Comparison of ENCODE assay signal across 25 mouse cellular contexts in genomic region chr8:117747886-117748730, GRCm38 (mm10). TPM values are rescaled to one million over a fixed set of nuclear protein-coding genes. Genes with fewer than 3 reads are reported as not detected.
DNase-seq lines count a peak whose midpoint lies in the region; ATAC-seq and TF ChIP-seq lines count a peak whose summit lies in the region.
"Had no signal": no experiment of that assay in that cellular context is flagged by ENCODE, and none has a peak within 500 bp of the region (broad histone marks: within the 10 kb centered on the region; RNA-seq: fewer than 3 reads in every experiment).

No protein-coding gene starts in this region.

- 65% methylated on average over 9 of the region's 9 CpGs for WGBS in intestine, embryonic 15.5 days
- 63% methylated on average over 8 of the region's 9 CpGs for WGBS in intestine, postnatal 0 days
- 70% methylated on average over 8 of the region's 9 CpGs for WGBS in stomach, postnatal 0 days

- no peak for TF ChIP-seq CTCF in intestine, postnatal 0 days (IDR thresholded peaks at IDR 0.05; ENCODE audit: low read depth)
- TF ChIP-seq CTCF in stomach, postnatal 0 days (IDR thresholded peaks at IDR 0.05; ENCODE audit: low read depth) = no peak

- H3K9me3 ChIP-seq in intestine, embryonic 15.5 days = no peaks in the 10 kb centered on the region
- no peaks in the 10 kb centered on the region for H3K9me3 ChIP-seq in intestine, postnatal 0 days (ENCODE audit: control insufficient read depth)
- no peaks in the 10 kb centered on the region for H3K9me3 ChIP-seq in stomach, postnatal 0 days (ENCODE audit: control insufficient read depth, low read length)
- H3K9me3 ChIP-seq: embryonic facial prominence, embryonic 15.5 days; heart, embryonic 10.5 days; hindbrain, embryonic 10.5 days; midbrain, embryonic 15.5 days; neural tube, embryonic 15.5 days had no signal

- no peak for TF ChIP-seq EP300 in stomach, postnatal 0 days (optimal IDR thresholded peaks at IDR 0.05)

- no peak overlapping the region for H3K4me3 ChIP-seq in intestine, embryonic 15.5 days (replicated peaks)
- H3K4me3 ChIP-seq in intestine, postnatal 0 days (ENCODE audit: low read depth, low read length) = no peak overlapping the region
- no peak overlapping the region for H3K4me3 ChIP-seq in stomach, postnatal 0 days (ENCODE audit: low read depth, low read length)
- H3K4me3 ChIP-seq: embryonic facial prominence, embryonic 15.5 days; heart, embryonic 10.5 days; hindbrain, embryonic 10.5 days; layer of hippocampus, adult 2 months; midbrain, embryonic 15.5 days; neural tube, embryonic 15.5 days had no signal

- H3K9ac ChIP-seq in intestine, embryonic 15.5 days = no peak overlapping the region
- no peak overlapping the region for H3K9ac ChIP-seq in intestine, postnatal 0 days (ENCODE audit: low read depth, low read length)
- H3K9ac ChIP-seq in stomach, postnatal 0 days (ENCODE audit: low read length) = no peak overlapping the region
- H3K9ac ChIP-seq: embryonic facial prominence, embryonic 15.5 days; midbrain, embryonic 15.5 days; neural tube, embryonic 15.5 days had no signal

- DNase-seq in kidney, postnatal 4 days = peak; percentile 5 to 19
- no peak for DNase-seq in kidney, postnatal 10 days
- peak; percentile 66 for DNase-seq in ZHBTc4 (ENCODE audit: low read depth, low spot score)
- DNase-seq in stomach, postnatal 0 days (ENCODE audit: low spot score) = no peak
- DNase-seq in thymus, postnatal 36 days = no peak
- DNase-seq in urinary bladder, adult 18-20 months (ENCODE audit: low spot score in 2 of 2) = no peak
- DNase-seq: cerebellum, adult 18-20 months; cerebellum, postnatal 25 days; left cerebral cortex, postnatal 4 days; lung, adult 18-20 months; lung, postnatal 14 days; right cerebral cortex, postnatal 14 days; spleen, adult 18-20 months; thymus, adult 18-20 months had no signal

- H3K27me3 ChIP-seq in intestine, embryonic 15.5 days (replicated peaks) = no peaks in the 10 kb centered on the region
- H3K27me3 ChIP-seq in intestine, postnatal 0 days (replicated peaks; ENCODE audit: control insufficient read depth, insufficient read depth, low read length) = no peaks in the 10 kb centered on the region
- H3K27me3 ChIP-seq in stomach, postnatal 0 days (ENCODE audit: control insufficient read depth, insufficient read depth, low read length) = no peaks in the 10 kb centered on the region
- H3K27me3 ChIP-seq: embryonic facial prominence, embryonic 15.5 days; midbrain, embryonic 15.5 days; neural tube, embryonic 15.5 days had no signal

- no peak overlapping the region for H3K4me2 ChIP-seq in intestine, embryonic 15.5 days (replicated peaks)
- no peak overlapping the region for H3K4me2 ChIP-seq in intestine, postnatal 0 days (replicated peaks; ENCODE audit: low read depth)
- no peak overlapping the region for H3K4me2 ChIP-seq in stomach, postnatal 0 days (replicated peaks; ENCODE audit: low read depth)
- H3K4me2 ChIP-seq: embryonic facial prominence, embryonic 15.5 days; midbrain, embryonic 15.5 days; neural tube, embryonic 15.5 days had no signal

- H3K36me3 ChIP-seq in intestine, embryonic 15.5 days = no peaks in the 10 kb centered on the region
- H3K36me3 ChIP-seq in intestine, postnatal 0 days (ENCODE audit: control insufficient read depth, insufficient read depth) = peaks cover 5% of the 10 kb centered on the region; the same call in 1 of the 2 replicates
- no peaks in the 10 kb centered on the region for H3K36me3 ChIP-seq in stomach, postnatal 0 days (ENCODE audit: control insufficient read depth, insufficient read depth, low read length)
- H3K36me3 ChIP-seq: embryonic facial prominence, embryonic 15.5 days; heart, embryonic 10.5 days; hindbrain, embryonic 10.5 days; midbrain, embryonic 15.5 days; neural tube, embryonic 15.5 days had no signal

- no peaks in the 10 kb centered on the region for H3K4me1 ChIP-seq in intestine, embryonic 15.5 days (replicated peaks)
- H3K4me1 ChIP-seq in intestine, postnatal 0 days (replicated peaks; ENCODE audit: control insufficient read depth, insufficient read depth, low read length) = no peaks in the 10 kb centered on the region
- H3K4me1 ChIP-seq in stomach, postnatal 0 days (replicated peaks; ENCODE audit: control insufficient read depth, insufficient read depth) = no peaks in the 10 kb centered on the region
- H3K4me1 ChIP-seq: embryonic facial prominence, embryonic 15.5 days; hindbrain, embryonic 10.5 days; midbrain, embryonic 15.5 days; neural tube, embryonic 15.5 days had no signal

- ATAC-seq in intestine, embryonic 15.5 days = 0 out of 2 replicates have a peak, but pooled peaks have one; percentile 15
- no peak for ATAC-seq in intestine, postnatal 0 days
- peak; percentile 47 for ATAC-seq in stomach, postnatal 0 days (ENCODE audit: low FRiP score, low TSS enrichment)
- ATAC-seq: CD4-positive, CD25-positive, alpha-beta regulatory T cell, adult 4 months; forebrain, embryonic 16.5 days; midbrain, embryonic 15.5 days had no signal

- H3K27ac ChIP-seq in intestine, embryonic 15.5 days = no peak overlapping the region
- no peak overlapping the region for H3K27ac ChIP-seq in intestine, postnatal 0 days (ENCODE audit: low read depth, low read length)
- H3K27ac ChIP-seq in stomach, postnatal 0 days (replicated peaks) = no peak overlapping the region
- H3K27ac ChIP-seq: embryonic facial prominence, embryonic 15.5 days; heart, embryonic 10.5 days; hindbrain, embryonic 10.5 days; layer of hippocampus, adult 2 months; midbrain, embryonic 15.5 days; neural tube, embryonic 15.5 days had no signal

RNA-seq across cellular contexts. Expression of gene Hsd17b2, which starts 46.4 kb away (rescaled TPM):
- polyA plus RNA-seq in intestine, embryonic 15.5 days (2015; fragmentation: Nextera tagmentation; extraction: Ambion mirVana) = 38.1 and 38.3 TPM in 2 replicates
- 66.3 and 69.9 TPM in 2 replicates for polyA plus RNA-seq in intestine, postnatal 0 days (2015; fragmentation: Nextera tagmentation; extraction: Ambion mirVana)
- polyA plus RNA-seq in stomach, postnatal 0 days (2015; fragmentation: Nextera tagmentation; extraction: Ambion mirVana) = 113 and 124 TPM in 2 replicates
- polyA plus RNA-seq: forebrain, embryonic 16.5 days; heart, postnatal 0 days; hindbrain, embryonic 10.5 days; midbrain, embryonic 15.5 days had no signal

RNA-seq across cellular contexts. Expression of gene Mphosph6, which starts 53.6 kb away (rescaled TPM):
- polyA plus RNA-seq in intestine, embryonic 15.5 days (2015; fragmentation: Nextera tagmentation; extraction: Ambion mirVana) = 49.7 and 54.5 TPM in 2 replicates
- 31.3 and 33.4 TPM in 2 replicates for polyA plus RNA-seq in intestine, postnatal 0 days (2015; fragmentation: Nextera tagmentation; extraction: Ambion mirVana)
- 34.6 and 35.0 TPM in 2 replicates for polyA plus RNA-seq in stomach, postnatal 0 days (2015; fragmentation: Nextera tagmentation; extraction: Ambion mirVana)

Comparison
In these comparisons a context has a peak if more than half of its experiments do, and no peak if none do; other contexts are left out.
1. DNase-seq: peak in kidney, postnatal 4 days (2 of 2) and ZHBTc4 (single experiment); none in kidney, postnatal 10 days (single experiment), stomach, postnatal 0 days (single experiment), thymus, postnatal 36 days (0 of 2) and urinary bladder, adult 18-20 months (0 of 2).